Mouse (Mus musculus) layer of hippocampus, postnatal 36 days (tissue): ENCODE measurements around the gene Col2a1. TPM values are rescaled to one million over a fixed set of nuclear protein-coding genes. Genes with fewer than 3 reads are reported as not detected.

Experiments used
- DNase-seq, 2 experiments: peaks; one replicate each; pipeline ENCODE4 v3.0.0; 2022
- total RNA-seq, 2 experiments: library from RNA; stranded (reverse); gene quantifications; 2 replicates each; pipeline ENCODE4 v1.2.3; 2021

The Col2a1 gene
- total RNA-seq, 2 experiments from 2014 or later, result 0.47 to 0.48 TPM

DNA sequence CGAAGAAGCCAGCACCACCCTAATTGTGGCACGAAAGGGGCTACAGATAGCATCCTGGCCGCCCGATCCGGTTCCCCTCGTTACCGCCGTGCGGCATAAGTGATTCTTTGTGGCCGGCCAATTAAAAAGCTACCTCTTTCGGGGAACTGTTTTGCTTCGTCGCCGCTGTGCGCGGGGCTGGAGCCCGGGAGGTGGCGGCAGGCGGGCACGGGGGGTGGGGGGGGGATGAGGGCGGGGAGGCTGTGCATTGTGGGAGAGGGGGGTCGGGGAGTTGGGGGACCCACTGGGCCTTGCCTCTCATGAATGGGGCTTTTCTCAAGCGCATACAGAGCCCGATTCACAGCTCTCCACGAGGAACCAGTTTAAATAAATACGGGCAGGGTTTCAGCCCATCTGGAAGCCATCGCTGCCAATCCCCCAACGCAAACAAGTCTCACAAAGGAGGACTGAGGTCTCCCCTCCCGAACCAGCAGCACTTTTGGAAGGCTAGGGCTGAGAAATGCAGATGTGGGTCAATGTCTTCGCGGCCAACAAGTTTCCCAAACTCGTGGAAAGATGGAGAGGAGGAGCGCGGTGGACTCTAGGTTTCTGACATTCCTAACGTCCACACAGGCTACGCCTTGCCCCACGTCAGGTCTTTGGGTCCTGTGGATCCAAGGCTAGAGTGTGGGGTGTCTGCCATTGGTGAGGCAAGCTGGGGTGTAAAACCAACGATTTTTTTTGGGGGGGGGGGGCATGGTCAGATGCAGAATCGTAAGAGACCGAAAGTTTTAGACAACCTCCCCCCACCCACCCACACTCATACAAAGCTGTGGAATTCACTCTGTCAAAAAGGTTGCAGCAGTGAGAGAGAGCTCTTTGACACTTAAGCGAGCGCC is 2.1 kb downstream of the Col2a1 start:
- DNase-seq, result peak; percentile 14 to 36

DNA sequence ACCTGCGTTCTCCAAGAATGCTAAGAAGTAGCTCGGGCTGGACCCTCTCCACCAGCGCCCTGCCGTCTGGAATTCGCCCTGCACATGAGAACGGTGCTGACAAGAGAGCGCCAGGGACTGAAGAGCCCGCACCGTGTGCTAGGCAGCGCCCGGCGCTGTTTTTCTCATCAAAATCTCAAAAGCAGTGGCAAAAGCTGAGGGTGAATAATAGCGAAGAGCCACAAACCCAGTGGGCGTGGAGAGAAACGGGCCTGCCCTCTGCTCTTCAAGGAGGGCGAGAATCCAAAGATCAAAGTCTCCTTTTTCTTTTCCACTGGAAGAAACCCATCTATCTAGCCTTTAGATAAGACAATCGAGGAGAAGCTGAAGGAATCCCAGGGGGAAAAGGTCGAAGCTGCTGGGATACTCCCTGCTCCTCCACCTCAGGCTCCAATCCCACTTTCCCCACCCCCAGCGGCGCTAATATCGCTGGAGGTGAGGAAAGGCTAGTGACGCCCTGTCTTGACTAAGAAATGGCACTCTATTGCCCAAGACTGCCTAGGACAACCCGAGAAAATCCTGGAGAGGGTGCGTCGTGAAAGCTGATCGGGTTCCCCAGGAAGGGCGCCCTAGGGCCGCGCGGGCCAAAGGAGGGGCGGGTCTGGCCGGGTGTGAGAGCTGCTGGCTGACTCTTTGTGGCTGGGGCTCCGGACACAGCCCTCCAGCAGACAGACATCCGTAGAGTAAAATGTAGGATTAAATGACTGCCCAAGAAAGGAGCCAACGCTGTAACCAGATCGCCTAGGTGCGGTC is 3.0 kb downstream of the Col2a1 start:
- DNase-seq, result no peak

DNA sequence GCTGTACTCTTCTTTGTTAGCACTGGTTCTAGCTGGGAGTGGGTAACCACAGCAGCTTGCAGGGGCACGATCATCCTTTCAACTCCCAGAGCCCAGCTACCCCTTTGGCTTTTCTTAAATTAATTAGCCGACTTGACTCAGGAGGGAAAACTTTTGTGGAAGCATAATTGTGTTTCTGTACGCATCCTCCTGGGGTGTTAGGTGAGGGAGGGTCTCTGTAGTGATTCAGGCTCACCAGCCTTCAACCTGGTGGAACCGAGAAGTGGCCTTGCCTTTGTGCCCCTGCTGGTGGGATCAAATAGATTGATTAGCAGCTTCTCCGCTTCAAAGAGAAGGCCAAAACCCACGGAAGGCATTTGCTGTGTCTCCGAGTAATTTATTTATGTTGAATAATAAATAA is 4.5 kb downstream of the Col2a1 start:
- no peak for DNase-seq

DNA sequence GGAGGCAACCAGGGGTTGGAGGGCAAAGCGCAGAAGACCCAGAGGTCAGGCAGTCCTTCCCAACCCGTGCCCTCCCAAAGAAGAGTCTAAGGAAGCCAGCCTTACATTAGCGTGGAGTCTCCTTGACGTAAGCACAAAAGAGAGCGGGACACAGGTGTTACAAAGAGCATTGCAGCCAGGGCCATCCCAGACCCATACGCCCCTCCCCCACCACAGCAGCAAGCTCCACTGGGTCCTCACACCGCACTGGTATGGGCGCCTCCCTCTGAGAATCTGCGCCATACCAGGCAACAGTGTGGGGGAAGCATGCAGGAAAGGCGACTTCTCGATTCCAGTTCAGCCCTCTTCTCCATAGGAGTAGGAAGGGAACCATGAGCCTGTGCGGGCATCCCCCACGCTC is 4.9 kb downstream of the Col2a1 start:
- DNase-seq, result no peak

DNA sequence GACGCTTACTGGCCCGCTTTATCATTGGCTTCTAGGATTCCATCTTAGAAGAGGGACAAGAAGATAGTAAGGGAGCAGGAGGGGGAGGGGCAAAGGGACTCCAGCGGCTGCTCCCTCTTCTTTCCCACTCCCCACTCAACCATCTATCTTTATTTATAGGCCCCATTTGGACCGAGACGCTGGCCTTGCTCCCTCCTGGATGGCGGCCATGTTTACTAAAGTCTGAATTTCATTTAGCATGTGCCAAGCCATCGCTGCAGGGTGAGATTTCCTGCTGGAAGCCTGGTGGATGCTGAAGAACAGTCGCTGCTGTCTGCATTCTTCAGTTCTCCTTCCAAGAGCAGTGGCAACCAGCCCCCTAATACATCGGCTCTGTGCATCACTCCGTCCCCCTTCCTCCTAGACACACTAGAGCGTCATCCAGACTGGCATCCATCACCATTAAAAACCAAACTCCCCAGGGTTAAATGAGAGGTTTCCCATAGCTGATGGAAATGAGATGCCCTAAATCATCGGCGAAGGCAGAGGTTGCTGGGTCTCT is 7.7 kb downstream of the Col2a1 start:
- DNase-seq, result peak in 1 of 2 experiments; percentile 19

DNA sequence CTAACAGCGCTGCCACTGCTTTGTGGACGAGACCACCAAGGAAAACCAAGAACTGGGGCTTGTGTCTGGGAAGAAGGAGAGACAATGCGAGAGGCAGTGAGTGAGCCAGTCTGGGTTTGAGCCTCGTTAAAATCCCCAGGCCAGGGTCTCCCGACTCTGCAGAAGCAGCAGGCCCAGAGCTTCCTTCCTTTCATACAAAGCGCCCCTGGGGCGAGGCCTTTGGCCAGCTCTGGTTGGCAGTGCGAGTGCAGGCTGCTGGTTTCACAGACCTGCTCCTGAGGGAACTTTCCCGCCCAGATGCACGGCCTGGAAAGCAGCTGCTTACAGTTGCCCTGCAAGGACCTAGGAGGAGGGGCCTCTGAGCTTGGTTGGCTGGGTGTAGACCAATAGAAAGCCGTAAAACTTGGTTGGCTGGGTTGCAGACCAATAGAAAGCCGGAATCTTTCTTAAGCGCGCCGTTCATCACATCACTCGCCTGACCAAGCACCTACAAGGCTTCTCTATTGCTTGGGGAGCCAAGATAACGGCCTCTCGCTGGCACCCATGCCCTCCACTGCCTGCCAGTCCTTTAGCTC is 11.7 kb downstream of the Col2a1 start:
- peak; percentile 61 to 71 for DNase-seq

DNA sequence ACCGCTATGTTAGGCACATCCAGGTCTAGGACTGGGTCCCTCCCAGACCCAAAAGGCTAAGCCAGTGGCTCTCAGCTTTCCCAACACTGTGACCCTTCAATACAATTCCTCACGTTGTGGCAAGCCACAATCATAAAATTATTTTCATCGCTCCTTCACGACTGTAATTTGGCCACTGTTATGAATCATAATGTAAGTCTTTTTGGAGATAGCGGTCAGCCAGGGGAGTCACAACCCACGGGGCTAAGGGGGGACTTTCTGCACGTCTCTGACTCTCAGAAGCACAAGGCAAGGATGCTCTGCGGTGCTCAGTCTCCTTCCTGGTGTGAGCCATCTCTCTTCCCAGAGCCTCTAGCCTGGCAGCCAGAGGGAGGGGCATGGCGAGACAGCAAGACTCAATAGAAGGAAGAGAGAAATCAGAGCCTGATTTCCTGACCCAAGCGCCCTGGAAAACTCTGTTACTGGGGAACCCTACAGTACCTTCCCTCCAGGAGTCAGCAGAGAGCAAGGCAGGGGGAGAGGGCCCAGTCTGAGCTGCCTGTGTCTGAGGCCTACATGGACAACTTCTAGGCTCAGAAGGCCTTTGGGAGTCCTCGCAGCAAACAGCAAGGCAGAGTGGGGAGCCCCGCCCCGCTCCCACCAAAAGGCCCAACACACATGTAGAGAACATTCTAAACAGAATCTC is 12.3 kb downstream of the Col2a1 start:
- no peak for DNase-seq

DNA sequence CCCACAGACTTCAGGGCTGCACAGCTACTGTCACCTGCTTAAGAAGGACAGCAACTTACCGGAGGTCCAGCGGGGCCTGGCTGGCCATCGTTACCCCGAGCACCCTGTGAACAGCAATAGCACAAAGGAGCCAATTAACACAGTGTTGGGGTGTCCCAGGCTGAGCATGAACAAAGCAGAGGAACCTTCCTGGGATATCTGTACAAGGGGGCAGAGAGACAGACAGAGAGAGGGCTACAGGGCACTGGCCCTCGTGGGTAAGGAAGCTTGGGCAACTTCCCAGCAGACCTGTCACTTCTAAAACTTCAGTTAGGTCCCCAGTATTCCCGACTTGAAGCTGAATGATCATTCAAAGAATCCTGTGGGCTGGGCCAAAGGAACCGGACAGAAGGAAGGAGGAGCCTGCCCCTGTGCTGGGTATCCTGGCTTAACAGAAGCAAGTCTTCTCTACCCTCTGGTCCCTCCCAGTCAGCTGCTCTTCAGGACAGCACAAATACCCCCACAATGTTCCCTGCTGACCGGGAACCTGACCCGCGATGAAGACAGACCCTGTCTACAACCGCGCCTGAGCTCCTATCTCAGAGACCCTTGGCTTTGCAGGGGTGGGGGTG is 13.1 kb downstream of the Col2a1 start:
- no peak for DNase-seq

DNA sequence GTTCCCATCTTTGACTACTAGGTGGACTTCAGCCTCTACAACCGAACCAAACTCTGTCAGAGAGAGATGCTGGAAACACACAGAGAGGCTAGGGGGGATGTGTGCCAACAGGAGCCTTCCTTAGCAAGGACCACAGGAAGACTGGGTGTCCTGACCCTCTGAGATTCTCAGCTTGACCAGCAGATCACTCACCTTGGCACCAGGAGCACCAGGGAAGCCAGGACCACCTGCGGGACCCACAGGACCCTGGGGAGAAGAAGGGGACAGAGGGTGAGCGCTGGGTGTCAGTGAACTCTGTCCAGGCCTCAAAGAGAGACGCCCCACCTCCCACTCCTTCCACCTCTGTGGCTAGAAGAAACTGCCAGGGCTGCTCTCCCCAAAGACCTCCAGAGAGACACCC is 13.8 kb downstream of the Col2a1 start:
- DNase-seq, result no peak

DNA sequence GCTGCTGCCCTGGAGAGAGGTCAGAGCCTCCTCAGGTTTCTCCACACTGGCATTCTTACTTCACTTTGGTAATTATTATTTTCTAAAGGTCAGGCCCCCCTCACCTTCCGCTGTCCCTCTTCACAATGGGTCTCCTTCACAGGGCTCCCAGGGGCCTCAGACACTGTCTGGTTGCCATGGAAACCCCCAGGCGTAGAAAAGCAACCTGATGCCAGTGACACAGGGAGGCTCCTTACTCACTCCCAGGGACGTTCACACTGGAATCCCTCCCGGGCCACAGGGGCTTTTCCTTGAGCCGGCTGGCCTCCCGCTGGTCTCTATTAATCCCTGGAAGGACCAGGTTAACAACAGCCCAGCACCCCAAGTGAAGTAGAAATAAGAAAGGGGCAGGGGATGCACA is 14.4 kb downstream of the Col2a1 start:
- no peak for DNase-seq

DNA sequence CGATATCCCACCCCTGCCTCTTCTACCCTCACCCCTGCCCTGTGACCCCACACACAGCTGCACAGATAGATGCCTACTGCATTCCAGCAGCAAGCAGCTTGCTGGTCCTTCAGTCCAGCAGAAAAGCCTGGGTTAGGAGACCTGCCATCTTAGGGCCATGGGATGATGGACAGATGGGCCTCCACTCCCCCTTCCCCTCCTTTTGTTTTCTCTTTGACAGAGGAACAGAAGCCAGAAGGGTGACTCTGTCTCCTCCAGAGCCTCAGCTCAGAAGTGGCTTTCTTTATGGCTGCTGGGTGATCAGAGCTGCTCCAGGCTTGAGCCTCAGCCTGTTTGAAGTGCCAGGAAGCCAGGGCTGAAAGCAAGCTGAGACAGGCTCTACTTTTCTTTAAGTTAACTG is 15.0 kb downstream of the Col2a1 start:
- DNase-seq, result no peak

DNA sequence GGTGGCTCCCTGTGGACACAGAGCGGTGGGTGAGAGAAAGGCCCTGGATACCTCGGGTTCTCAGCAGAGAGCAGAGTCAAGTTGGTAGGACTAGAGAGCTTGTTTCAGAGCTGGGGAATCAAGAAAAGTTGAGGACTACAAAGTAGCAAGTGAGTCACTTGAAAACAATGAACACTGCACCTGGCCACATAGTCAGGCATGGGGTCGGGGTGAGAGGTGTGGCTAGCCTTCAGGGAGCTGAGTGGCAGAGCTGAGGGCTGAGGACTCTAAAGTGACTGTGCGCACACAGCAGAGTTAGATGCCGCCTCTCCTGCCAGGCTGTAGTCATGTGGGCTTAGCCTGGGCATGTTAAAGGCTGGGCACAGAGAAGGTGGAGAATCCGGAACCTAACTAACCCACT is 22.9 kb downstream of the Col2a1 start:
- no peak for DNase-seq

DNA sequence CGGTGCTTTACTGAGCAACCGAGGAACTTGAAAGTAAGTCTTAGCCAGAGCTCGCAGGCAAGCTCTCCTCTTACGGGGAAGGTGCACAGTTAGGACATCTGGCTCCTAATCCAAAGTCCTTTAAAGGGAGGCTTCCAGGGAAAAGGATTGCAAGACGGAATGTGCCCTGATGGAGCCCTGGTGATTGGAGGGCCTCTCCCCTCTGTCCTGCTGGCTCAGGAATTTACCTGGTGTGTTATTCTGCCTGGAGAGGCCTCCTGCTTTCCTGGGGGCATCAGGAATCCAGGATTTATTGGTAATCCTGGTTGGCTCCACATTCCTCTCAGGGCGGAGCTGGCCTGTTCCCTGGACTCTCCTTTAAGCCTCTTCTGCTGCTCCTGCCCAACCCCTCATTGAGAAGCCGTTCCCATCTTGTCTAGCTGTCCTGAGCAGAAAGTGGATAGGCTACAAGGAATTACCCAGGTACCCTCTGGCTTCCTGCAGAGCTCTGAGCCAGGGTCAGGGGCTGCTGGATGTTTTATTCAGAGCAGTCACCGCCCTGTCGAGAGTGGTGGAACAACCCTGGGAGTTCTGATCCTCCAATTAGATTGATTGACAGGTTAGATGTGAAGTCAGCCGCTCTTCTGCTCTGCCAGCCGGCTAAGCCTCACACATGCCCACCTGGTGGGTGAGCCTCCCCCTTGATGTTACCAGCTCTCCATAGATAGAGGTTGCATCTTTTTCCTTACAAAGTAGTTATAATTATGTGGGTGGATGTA is 31.1 kb downstream of the Col2a1 start:
- DNase-seq, result no peak

DNA sequence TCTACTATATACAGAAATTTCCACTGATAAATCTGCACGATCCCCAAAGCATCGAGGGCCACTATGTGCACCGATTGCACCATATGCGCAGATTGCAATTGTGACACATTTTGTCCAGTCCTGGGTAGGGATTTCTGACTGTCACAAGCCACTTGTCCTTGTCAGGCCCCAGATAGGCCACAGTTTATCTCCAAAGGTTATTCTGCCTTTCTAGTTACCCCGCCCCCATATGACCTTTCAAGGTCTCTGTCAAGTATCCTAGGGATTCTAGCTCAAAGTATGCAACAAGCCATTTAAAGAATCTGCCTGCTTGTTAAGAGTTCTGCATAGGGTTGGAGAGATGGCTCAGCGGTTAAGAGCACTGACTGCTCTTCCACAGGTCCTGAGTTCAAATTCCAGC is 31.9 kb downstream of the Col2a1 start:
- no peak for DNase-seq

DNA sequence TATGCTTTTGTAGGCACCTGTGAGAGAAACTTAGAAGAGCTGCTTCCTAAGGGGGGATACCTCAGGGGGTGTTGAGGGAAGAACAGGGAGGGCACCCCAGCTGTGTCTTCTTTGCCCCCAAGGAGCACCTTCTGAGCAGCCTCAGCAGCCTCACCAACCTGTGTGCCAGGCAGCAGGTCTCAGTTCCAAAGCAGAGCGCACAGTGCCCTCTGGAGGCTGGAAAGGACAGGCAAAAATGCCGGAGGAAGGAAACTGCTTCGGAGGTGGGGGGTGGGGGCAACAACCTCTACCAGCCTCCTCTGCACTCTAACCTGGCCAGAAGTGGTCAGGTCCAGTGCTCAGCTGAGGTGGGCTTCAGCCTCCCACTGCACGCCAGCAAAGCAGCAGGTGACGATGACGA is 34.2 kb downstream of the Col2a1 start:
- DNase-seq, result no peak

DNA sequence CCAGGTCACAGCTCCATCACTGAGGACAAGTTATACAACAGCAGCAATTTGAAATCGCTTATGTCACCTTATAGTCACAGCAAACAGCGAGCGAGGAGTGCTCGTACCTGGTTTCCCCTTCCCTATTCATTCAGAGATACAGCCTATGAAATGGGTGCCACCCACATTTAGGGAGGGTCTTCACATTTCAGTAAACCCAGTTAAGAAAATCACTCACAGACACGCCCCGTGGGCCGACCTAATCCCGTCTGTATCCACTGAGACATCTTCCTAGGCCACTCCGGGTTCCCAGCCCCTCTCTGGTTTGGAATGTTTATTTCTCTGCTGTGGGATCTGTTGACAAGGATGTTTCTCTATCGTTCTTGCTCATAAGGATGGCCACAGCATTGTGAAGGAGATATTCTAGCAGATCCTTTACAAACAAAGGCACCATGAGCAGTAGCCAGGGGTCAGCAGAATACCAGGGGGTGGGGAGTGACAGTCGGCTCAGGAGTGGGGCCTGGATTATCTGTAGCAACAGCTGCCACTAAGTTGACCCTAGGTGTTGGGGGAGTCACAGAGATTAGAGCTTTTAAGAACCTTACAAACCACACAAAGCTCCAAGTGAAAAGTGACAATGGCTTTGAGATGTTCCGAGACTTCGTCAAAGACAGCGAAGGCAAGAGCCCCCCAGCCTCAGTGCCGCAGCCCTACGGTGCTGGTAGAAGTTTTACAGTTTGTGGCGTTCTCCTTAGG is 39.0 kb downstream of the Col2a1 start:
- DNase-seq, result no peak

DNA sequence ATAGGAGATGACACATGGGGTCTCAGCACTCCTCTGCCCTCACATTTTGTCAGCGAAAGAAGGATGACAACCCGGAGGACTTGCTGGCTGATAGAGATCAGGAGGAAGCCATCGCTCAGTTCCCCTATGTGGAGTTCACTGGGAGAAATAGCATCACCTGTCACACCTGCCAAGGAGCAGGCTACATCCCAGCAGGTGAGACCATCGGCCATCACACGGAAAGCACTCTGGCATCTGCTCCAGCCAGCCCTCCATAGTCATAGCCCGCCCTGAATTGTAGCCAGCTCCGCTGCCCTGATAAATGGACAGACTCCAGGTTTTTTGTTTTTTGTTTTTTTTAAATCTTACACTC is 39.7 kb downstream of the Col2a1 start:
- no peak for DNase-seq

DNA sequence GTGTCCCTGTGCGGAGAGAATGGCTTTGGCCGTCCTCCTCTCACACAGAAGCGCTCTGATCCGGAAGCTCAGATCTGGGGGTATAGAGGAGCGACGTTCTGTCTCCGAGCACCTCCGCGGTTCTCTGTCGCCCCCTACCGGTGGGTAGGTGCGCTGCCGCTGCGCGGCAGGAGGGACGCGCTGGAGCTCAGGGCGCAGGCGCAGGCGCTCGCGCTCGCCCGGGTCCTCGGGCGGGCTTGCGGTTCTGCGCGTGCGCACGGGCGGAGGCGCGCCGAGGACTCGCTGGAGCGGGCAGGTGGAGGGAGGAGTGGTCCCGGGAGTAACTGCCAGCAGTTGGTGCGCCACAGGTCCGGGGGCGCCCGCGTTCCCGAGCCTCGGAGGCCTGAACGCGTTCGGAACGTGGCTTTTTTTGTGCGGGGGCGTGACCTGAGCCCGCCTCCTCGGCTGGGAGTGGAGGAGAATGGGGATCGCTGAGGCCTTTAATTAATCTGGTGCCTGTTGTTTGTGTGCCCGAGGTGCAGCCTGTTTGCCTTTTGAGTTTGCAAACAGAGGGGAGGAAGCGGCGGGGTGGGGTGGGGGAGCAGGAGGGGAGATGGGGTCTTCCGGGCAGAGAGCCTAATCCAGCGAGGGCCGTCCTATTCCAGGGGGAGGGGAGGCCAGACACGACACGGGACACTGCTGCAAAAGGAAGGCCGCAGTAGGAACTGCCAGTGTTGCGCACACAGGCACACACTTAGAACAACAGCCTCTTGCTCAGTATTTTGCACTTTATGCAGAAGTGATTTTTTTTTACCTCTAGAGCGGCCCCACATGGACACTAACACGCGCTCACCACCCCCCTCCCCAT is 40.3 kb downstream of the Col2a1 start, which contains the start of gene Tmem106c:
TSS of gene Tmem106c (plus strand) at position 212 of the 847 bp plus-strand sequence.
- DNase-seq, result peak; percentile 91 to 93

DNA sequence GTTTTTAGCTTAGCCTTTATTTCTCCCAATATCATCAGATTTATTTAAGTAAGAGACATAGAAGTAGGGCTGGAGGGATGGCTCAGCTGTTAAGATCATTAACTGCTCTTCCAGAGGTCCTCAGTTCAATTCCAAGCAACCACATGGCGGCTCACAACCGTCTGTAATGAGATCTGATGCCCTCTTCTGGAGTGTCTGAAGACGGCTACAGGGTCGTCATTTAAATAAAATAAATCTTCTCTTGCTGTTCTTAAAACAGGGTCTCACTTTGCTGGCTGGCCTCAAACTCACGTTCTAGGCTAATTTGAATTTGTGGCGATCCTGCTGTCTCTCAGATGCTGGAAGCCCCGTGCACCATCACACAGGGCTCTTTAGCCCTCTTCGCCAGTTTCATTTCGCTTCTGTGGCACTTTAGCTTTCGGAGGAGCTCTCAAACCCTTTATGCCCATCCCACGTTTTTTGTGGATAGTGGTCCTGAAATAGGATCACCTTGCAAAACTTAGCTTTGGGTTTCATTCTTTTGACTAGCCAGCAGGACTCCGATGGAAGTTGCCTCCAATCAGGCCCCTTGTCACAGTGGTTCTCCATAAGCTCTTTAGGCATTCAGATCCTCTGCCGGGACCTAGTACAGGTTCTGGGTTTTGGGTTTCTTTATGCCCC is 41.0 kb downstream of the Col2a1 start:
- DNase-seq, result no peak
